Mouse (Mus musculus) neural tube, embryonic 13.5 days (tissue): ENCODE results near the gene Ccdc191. TPM values are rescaled to one million over a fixed set of nuclear protein-coding genes. Genes with fewer than 3 reads are reported as not detected.

Experiments used
- ATAC-seq: fragments of 200-750 bp; cut with Nextera tagmentation; 2 replicates; pipeline ENCODE4 v1.8.0; 2017; ENCODE audit warnings: low read depth, mild to moderate bottlenecking, moderate TSS enrichment, moderate library complexity
- H3K27ac ChIP-seq: fragments of 300-500 bp; sonication (generic); replicated peaks from 2 replicates; pipeline ENCODE4 v1.5.1; 2015; ENCODE audit warnings: moderate library complexity, mild to moderate bottlenecking, inconsistent platforms
- H3K27me3 ChIP-seq: fragments of 300-500 bp; sonication (generic); 2 replicates; pipeline ENCODE4 v1.6.1; 2015; ENCODE audit warnings: mild to moderate bottlenecking, inconsistent platforms
- H3K36me3 ChIP-seq: fragments of 300-500 bp; sonication (generic); 2 replicates; pipeline ENCODE4 v1.6.1; 2015; ENCODE audit warnings: mild to moderate bottlenecking, inconsistent platforms
- H3K4me1 ChIP-seq: fragments of 300-500 bp; sonication (generic); replicated peaks from 2 replicates; pipeline ENCODE4 v1.6.1; 2015; ENCODE audit warnings: inconsistent platforms
- H3K4me2 ChIP-seq: fragments of 300-500 bp; sonication (generic); 2 replicates; pipeline ENCODE4 v1.6.1; 2015; ENCODE audit warnings: inconsistent platforms, mild to moderate bottlenecking, moderate library complexity
- H3K4me3 ChIP-seq: fragments of 300-500 bp; sonication (generic); 2 replicates; pipeline ENCODE4 v1.5.1; 2015; ENCODE audit warnings: mild to moderate bottlenecking, inconsistent platforms
- H3K9ac ChIP-seq: fragments of 300-500 bp; sonication (generic); 2 replicates; pipeline ENCODE4 v1.6.1; 2015; ENCODE audit warnings: moderate library complexity, mild to moderate bottlenecking, inconsistent platforms
- H3K9me3 ChIP-seq: fragments of 300-500 bp; sonication (generic); 2 replicates; pipeline ENCODE4 v1.6.1; 2016; ENCODE audit warnings: inconsistent platforms
- WGBS: fragments of 180-500 bp; shearing (Covaris S2); methylation state at CpG from one replicate; pipeline ENCODE4 v1.1.7; 2015; 5-methylcytosine and 5-hydroxymethylcytosine counted together
- microRNA-seq: library from miRNA; unstranded; fragments of <30 nt; microRNA quantifications from one replicate; pipeline ENCODE4, GENCODE M21; 2016
- polyA plus RNA-seq: library from polyadenylated mRNA; unstranded; fragments of >200 nt; fragmentation: Nextera tagmentation; extraction: Ambion mirVana; gene quantifications from 2 replicates; pipeline ENCODE4 v1.2.1, GENCODE M21; 2015

Ccdc191 gene
- polyA plus RNA-seq, 1 experiment from 2014 or later = 8.9 TPM

DNA sequence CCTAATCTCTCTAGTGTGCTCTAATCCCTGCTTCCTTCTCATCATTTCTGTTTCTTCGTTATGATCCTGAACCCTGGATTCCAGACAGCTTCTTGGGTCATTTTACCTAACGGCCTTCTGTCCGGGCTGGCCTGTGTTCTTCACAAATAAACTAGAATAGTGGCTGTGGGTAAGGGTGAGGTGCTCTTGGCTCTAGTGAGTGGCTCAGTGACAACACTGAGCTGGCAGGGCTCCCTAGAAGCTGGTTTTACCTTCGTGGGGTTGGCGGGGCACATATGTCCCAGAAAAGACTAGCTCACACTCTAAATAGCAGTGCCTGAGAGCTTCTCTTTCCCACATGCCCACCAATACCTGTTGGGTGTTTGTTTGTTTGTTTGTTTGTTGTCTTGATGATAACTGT, 109.9 kb downstream of the Ccdc191 start:
- Histone ChIP-seq H3K27ac (no peak overlapping the region), H3K4me3 (no peak overlapping the region), H3K4me1 (no peaks in the 10 kb centered on the region), H3K36me3 (no peaks in the 10 kb centered on the region), H3K4me2 (no peak overlapping the region), H3K9ac (no peak overlapping the region), H3K27me3 (no peaks in the 10 kb centered on the region), H3K9me3 (no peaks in the 10 kb centered on the region)
- ATAC-seq = no peak
- WGBS = 85% methylated on average over 5 of the region's 5 CpGs

DNA sequence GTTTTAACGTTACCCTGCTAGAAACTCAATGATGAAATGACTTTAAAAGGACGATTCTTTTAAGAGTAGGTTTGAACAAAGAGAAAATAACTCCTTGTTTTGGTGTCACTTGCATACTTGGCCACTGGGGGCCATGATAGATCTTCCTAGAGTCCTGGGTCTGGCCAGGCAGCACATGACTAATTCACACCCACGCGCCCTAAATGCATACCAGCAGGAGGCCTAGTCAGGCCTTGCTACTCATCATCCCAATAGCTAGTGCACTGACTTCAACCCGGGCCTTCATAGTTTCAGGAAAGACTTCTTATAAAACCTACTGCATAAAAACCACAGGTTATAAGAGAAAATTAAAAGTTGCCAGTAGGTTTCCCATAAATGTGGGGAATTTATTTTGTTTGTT, 112.5 kb downstream of the Ccdc191 start:
- no peak for ATAC-seq
- Histone ChIP-seq H3K27me3 (no peaks in the 10 kb centered on the region), H3K27ac (no peak overlapping the region), H3K4me2 (no peak overlapping the region), H3K4me3 (no peak overlapping the region), H3K9me3 (no peaks in the 10 kb centered on the region), H3K9ac (no peak overlapping the region), H3K4me1 (no peaks in the 10 kb centered on the region), H3K36me3 (no peaks in the 10 kb centered on the region)
- WGBS = 62% methylated on average over 5 of the region's 5 CpGs

DNA sequence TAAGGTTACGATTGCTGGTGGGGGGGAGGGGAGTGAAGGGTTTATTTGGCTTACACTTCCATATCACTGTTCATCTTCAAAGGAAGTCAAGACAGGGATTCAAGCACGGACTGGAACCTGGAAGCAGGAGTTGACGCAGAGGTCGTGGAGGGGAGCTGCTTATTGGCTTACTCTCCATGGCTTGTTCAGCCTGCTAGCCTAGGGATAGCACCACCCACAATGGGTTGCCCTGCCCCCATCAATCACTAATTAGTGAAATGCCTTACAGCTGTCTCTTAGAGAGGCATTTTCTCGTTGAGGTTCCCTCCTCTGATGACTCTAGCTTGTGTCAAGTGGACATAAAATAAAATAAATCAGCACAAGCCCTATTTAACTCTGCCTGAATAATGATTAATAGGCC, 121.4 kb downstream of the Ccdc191 start:
- Histone ChIP-seq H3K27ac (no peak overlapping the region), H3K4me2 (no peak overlapping the region), H3K27me3 (no peaks in the 10 kb centered on the region), H3K4me1 (no peaks in the 10 kb centered on the region), H3K4me3 (no peak overlapping the region), H3K9ac (no peak overlapping the region), H3K36me3 (no peaks in the 10 kb centered on the region), H3K9me3 (no peaks in the 10 kb centered on the region)
- no peak for ATAC-seq
- WGBS = 68% methylated on average over 5 of the region's 5 CpGs

Small RNAs within 50 kb of the gene (microRNA-seq; reads per million reads assigned to microRNA genes)
- not detected for gene Mir3470b

Other genes with a start within 250 kb of the Ccdc191 start
- gene Tigit, start 225.7 kb upstream of the Ccdc191 start, polyA plus RNA-seq = not detected in 2 replicates
- not detected in 2 replicates for gene Drd3, start 135.8 kb upstream of the Ccdc191 start, polyA plus RNA-seq
- gene Qtrt2, start 37.0 kb downstream of the Ccdc191 start, polyA plus RNA-seq = 19.4 and 22.2 TPM in 2 replicates
- gene Zdhhc23, start 90.0 kb downstream of the Ccdc191 start, polyA plus RNA-seq = 1.4 and 1.7 TPM in 2 replicates
- gene Gramd1c, start 173.5 kb downstream of the Ccdc191 start, polyA plus RNA-seq = 2.3 and 2.8 TPM in 2 replicates
- gene Atp6v1a, start 249.9 kb downstream of the Ccdc191 start, polyA plus RNA-seq = 91.6 and 95.5 TPM in 2 replicates